Mouse (Mus musculus): ENCODE results near the gene Krt13. TPM values are rescaled to one million over a fixed set of nuclear protein-coding genes. Genes with fewer than 3 reads are reported as not detected.

Gene Krt13
- polyA plus RNA-seq (2015; fragmentation: Nextera tagmentation; extraction: Ambion mirVana): 0.09 and 0.26 TPM in 2 replicates

GRCm38 (mm10) chr11:100121466-100121865, at the start of gene Krt13:
Gene Krt13, minus strand, starts transcription at chr11:100121566.
- Histone ChIP-seq H3K36me3 (ENCODE audit: control insufficient read depth, insufficient read depth, low read length) (no peaks in the 10 kb centered on the region), H3K9me3 (ENCODE audit: control insufficient read depth, low read length) (no peaks in the 10 kb centered on the region), H3K4me1 (ENCODE audit: control insufficient read depth, insufficient read depth, low read depth, low read length) (no peaks in the 10 kb centered on the region), H3K27ac (ENCODE audit: low read depth, low read length) (no peak within 1 kb of the TSS), H3K4me3 (ENCODE audit: low read length) (no peak within 1 kb of the TSS), H3K9ac (ENCODE audit: low read depth, low read length) (no peak within 1 kb of the TSS), H3K4me2 (ENCODE audit: low read length) (no peak within 1 kb of the TSS), H3K27me3 (replicated peaks; ENCODE audit: control insufficient read depth, insufficient read depth, low read length) (no peaks in the 10 kb centered on the region)
- 61% methylated on average over 3 of the region's 3 CpGs for WGBS
- ATAC-seq: no peak

GRCm38 (mm10) chr11:100168765-100169762, 47.7 kb upstream of the Krt13 start:
- Histone ChIP-seq H3K9me3 (ENCODE audit: control insufficient read depth, low read length) (no peaks in the 10 kb centered on the region), H3K27me3 (replicated peaks; ENCODE audit: control insufficient read depth, insufficient read depth, low read length) (no peaks in the 10 kb centered on the region), H3K4me1 (ENCODE audit: control insufficient read depth, insufficient read depth, low read depth, low read length) (no peaks in the 10 kb centered on the region), H3K4me3 (ENCODE audit: low read length) (no peak overlapping the region), H3K9ac (ENCODE audit: low read depth, low read length) (no peak overlapping the region), H3K27ac (ENCODE audit: low read depth, low read length) (no peak overlapping the region), H3K36me3 (ENCODE audit: control insufficient read depth, insufficient read depth, low read length) (no peaks in the 10 kb centered on the region), H3K4me2 (ENCODE audit: low read length) (no peak overlapping the region)
- ATAC-seq: peak; percentile 64; the same call in 1 of the 2 replicates
- WGBS: 30% methylated on average over 14 of the region's 14 CpGs

- 81% methylated on average over 8 of the region's 8 CpGs for WGBS
- H3K27me3 ChIP-seq (replicated peaks; ENCODE audit: control insufficient read depth, insufficient read depth, low read length): no peaks in the 10 kb centered on the region
- no peak overlapping the region for H3K9ac ChIP-seq (ENCODE audit: low read depth, low read length)
- no peak overlapping the region for H3K27ac ChIP-seq (ENCODE audit: low read depth, low read length)
- no peak for ATAC-seq
- no peak overlapping the region for H3K4me3 ChIP-seq (ENCODE audit: low read length)
- no peaks in the 10 kb centered on the region for H3K4me1 ChIP-seq (ENCODE audit: control insufficient read depth, insufficient read depth, low read depth, low read length)
- no peaks in the 10 kb centered on the region for H3K36me3 ChIP-seq (ENCODE audit: control insufficient read depth, insufficient read depth, low read length)
- H3K9me3 ChIP-seq (ENCODE audit: control insufficient read depth, low read length): no peaks in the 10 kb centered on the region
- no peak overlapping the region for H3K4me2 ChIP-seq (ENCODE audit: low read length)
Measured at GRCm38 (mm10) chr11:100168071-100168470, 46.7 kb upstream of the Krt13 start.

GRCm38 (mm10) chr11:100164392-100164791, 43.0 kb upstream of the Krt13 start:
- WGBS: 60% methylated on average over 7 of the region's 7 CpGs
- no peak overlapping the region for H3K27ac ChIP-seq (ENCODE audit: low read depth, low read length)

GRCm38 (mm10) chr11:100157908-100158477, 36.6 kb upstream of the Krt13 start:
- no peak for ATAC-seq

More at GRCm38 (mm10) chr11:100164392-100164791, 43.0 kb upstream of the Krt13 start:
- H3K36me3 ChIP-seq (ENCODE audit: control insufficient read depth, insufficient read depth, low read length): no peaks in the 10 kb centered on the region
- H3K4me1 ChIP-seq (ENCODE audit: control insufficient read depth, insufficient read depth, low read depth, low read length): no peaks in the 10 kb centered on the region
- H3K9me3 ChIP-seq (ENCODE audit: control insufficient read depth, low read length): no peaks in the 10 kb centered on the region
- H3K4me3 ChIP-seq (ENCODE audit: low read length): no peak overlapping the region
- H3K9ac ChIP-seq (ENCODE audit: low read depth, low read length): no peak overlapping the region
- no peak for ATAC-seq
- H3K27me3 ChIP-seq (replicated peaks; ENCODE audit: control insufficient read depth, insufficient read depth, low read length): no peaks in the 10 kb centered on the region
- no peak overlapping the region for H3K4me2 ChIP-seq (ENCODE audit: low read length)

GRCm38 (mm10) chr11:100157331-100157730, 36.0 kb upstream of the Krt13 start:
- H3K9ac ChIP-seq (ENCODE audit: low read depth, low read length): no peak overlapping the region
- H3K27ac ChIP-seq (ENCODE audit: low read depth, low read length): no peak overlapping the region
- no peak overlapping the region for H3K4me3 ChIP-seq (ENCODE audit: low read length)
- H3K4me2 ChIP-seq (ENCODE audit: low read length): no peak overlapping the region
- H3K4me1 ChIP-seq (ENCODE audit: control insufficient read depth, insufficient read depth, low read depth, low read length): no peaks in the 10 kb centered on the region
- WGBS: 86% methylated on average over 3 of the region's 3 CpGs
- no peaks in the 10 kb centered on the region for H3K9me3 ChIP-seq (ENCODE audit: control insufficient read depth, low read length)
- no peaks in the 10 kb centered on the region for H3K36me3 ChIP-seq (ENCODE audit: control insufficient read depth, insufficient read depth, low read length)
- ATAC-seq: no peak
- no peaks in the 10 kb centered on the region for H3K27me3 ChIP-seq (replicated peaks; ENCODE audit: control insufficient read depth, insufficient read depth, low read length)

More at GRCm38 (mm10) chr11:100157908-100158477, 36.6 kb upstream of the Krt13 start:
- no peak overlapping the region for H3K9ac ChIP-seq (ENCODE audit: low read depth, low read length)
- H3K27ac ChIP-seq (ENCODE audit: low read depth, low read length): no peak overlapping the region
- H3K4me2 ChIP-seq (ENCODE audit: low read length): no peak overlapping the region
- H3K4me3 ChIP-seq (ENCODE audit: low read length): no peak overlapping the region
- no peaks in the 10 kb centered on the region for H3K9me3 ChIP-seq (ENCODE audit: control insufficient read depth, low read length)
- no peaks in the 10 kb centered on the region for H3K36me3 ChIP-seq (ENCODE audit: control insufficient read depth, insufficient read depth, low read length)
- 75% methylated on average over 6 of the region's 6 CpGs for WGBS
- H3K4me1 ChIP-seq (ENCODE audit: control insufficient read depth, insufficient read depth, low read depth, low read length): no peaks in the 10 kb centered on the region
- no peaks in the 10 kb centered on the region for H3K27me3 ChIP-seq (replicated peaks; ENCODE audit: control insufficient read depth, insufficient read depth, low read length)

GRCm38 (mm10) chr11:100155497-100156255, 34.3 kb upstream of the Krt13 start:
- ATAC-seq: no peak
- no peak overlapping the region for H3K4me2 ChIP-seq (ENCODE audit: low read length)
- no peaks in the 10 kb centered on the region for H3K27me3 ChIP-seq (replicated peaks; ENCODE audit: control insufficient read depth, insufficient read depth, low read length)
- H3K4me3 ChIP-seq (ENCODE audit: low read length): no peak overlapping the region
- H3K9ac ChIP-seq (ENCODE audit: low read depth, low read length): no peak overlapping the region
- H3K27ac ChIP-seq (ENCODE audit: low read depth, low read length): no peak overlapping the region
- H3K36me3 ChIP-seq (ENCODE audit: control insufficient read depth, insufficient read depth, low read length): no peaks in the 10 kb centered on the region
- WGBS: 65% methylated on average over 8 of the region's 8 CpGs
- no peaks in the 10 kb centered on the region for H3K9me3 ChIP-seq (ENCODE audit: control insufficient read depth, low read length)
- no peaks in the 10 kb centered on the region for H3K4me1 ChIP-seq (ENCODE audit: control insufficient read depth, insufficient read depth, low read depth, low read length)

- no peak for ATAC-seq
- 38% methylated on average over 9 of the region's 9 CpGs for WGBS
Measured at GRCm38 (mm10) chr11:100148615-100149330, 27.4 kb upstream of the Krt13 start, which contains the start of gene Krt19. Gene Krt19, minus strand, starts transcription at chr11:100148665.

More at GRCm38 (mm10) chr11:100148615-100149330, 27.4 kb upstream of the Krt13 start, which contains the start of gene Krt19:
- Histone ChIP-seq H3K9me3 (ENCODE audit: control insufficient read depth, low read length) (no peaks in the 10 kb centered on the region), H3K9ac (ENCODE audit: low read depth, low read length) (no peak within 1 kb of the TSS), H3K36me3 (ENCODE audit: control insufficient read depth, insufficient read depth, low read length) (no peaks in the 10 kb centered on the region), H3K4me1 (ENCODE audit: control insufficient read depth, insufficient read depth, low read depth, low read length) (peaks cover 6% of the 10 kb centered on the region), H3K4me3 (ENCODE audit: low read length) (no peak within 1 kb of the TSS), H3K27me3 (replicated peaks; ENCODE audit: control insufficient read depth, insufficient read depth, low read length) (peaks cover 24% of the 10 kb centered on the region), H3K4me2 (ENCODE audit: low read length) (no peak within 1 kb of the TSS), H3K27ac (ENCODE audit: low read depth, low read length) (no peak within 1 kb of the TSS)
